Mouse (Mus musculus) cerebellum, adult 2 months (tissue): Measurements from ENCODE around the gene Med21.

ENCODE experiments used
- CTCF ChIP-seq: fragments of 200-500 bp; IDR thresholded peaks from 2 replicates; pipeline ENCODE4 v1.5.1; 2011; ENCODE audit warnings: low read depth, mild to moderate bottlenecking, control low read depth, low read length, moderate library complexity, borderline replicate concordance; ENCODE audit not compliant: insufficient read depth
- POLR2A ChIP-seq: fragments of 200-500 bp; IDR thresholded peaks from 2 replicates; pipeline ENCODE4 v1.6.1; 2011; ENCODE audit warnings: low read length, control low read depth, borderline replicate concordance; ENCODE audit not compliant: insufficient read depth

DNA sequence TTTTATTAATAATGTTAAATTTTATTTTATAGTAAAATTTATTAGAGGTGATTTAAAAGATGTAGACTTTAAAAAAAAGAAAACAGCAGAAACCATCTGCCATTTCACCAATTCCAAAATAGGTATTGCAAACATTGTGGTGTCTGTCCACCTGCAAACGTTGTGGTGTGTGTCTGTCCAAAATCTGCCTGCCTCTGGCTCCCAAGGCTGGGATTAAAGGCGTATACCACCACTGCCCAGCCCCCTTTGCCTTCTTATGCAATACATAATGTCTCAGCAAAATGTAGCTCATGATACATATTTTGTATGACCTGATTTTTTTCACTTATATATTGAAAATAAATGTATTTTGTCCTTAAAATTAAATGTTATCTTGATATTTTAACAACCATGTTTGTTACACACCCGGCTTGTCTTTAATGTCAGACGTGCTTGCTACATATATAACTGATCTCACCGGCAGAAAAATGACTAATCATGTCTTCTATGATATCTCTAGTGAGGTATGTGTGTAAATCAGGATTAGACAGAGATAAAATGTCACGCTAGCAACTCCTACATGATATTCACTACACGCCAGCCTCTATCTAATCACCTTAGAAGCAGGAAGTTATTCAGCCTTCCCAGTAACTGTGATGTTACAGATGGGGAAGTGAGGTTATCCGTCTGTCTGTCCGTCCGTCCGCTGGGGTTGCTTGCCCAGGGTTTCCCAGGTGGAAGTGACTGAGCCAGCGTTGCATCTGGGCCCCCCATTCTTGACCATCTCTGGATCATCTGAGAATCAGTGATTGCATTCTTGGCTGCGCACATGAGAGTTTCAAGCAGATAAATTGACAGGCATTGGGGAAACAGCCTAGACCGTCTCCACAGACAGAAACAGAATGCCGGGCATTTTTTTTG, 28.9 kb downstream of the Med21 start:
- TF ChIP-seq CTCF (no peak), POLR2A (no peak)
